Mouse (Mus musculus) MEL (cell line): Measurements from ENCODE around the gene Fmr1. TPM values are rescaled to one million over a fixed set of nuclear protein-coding genes. Genes with fewer than 3 reads are reported as not detected.
"Not testable (repeated sequence)": the region's sequence is repeated elsewhere in the genome, so short reads cannot be mapped to it uniquely, and the experiment has no call there.

Experiments used
- DNase-seq: peaks from one replicate; pipeline ENCODE4 v3.0.0; 2011; ENCODE audit warnings: low read depth, low spot score
- H3K27ac ChIP-seq: 2 replicates; pipeline ENCODE4 v1.5.1; 2012; ENCODE audit warnings: low read depth, mild to moderate bottlenecking, control low read depth, low read length, moderate library complexity; ENCODE audit not compliant: control insufficient read depth
- H3K27me3 ChIP-seq, 2 experiments: fragments of 150-350 bp in 1 of 2; sonication (generic) in 1 of 2; 2 replicates each; pipeline ENCODE4 v1.6.1; 2012; ENCODE audit warnings: low read length in 2 of 2, mild to moderate bottlenecking in 2 of 2, improper control_type of control experiment in 1 of 2, moderate library complexity in 1 of 2; ENCODE audit not compliant: insufficient read depth in 2 of 2, control insufficient read depth in 1 of 2
- H3K36me3 ChIP-seq, 2 experiments: 2 replicates each; pipeline ENCODE4 v1.6.1; 2012 to 2014; ENCODE audit warnings: low read length in 2 of 2, improper control_type of control experiment in 1 of 2, inconsistent platforms in 1 of 2, mild to moderate bottlenecking in 1 of 2; ENCODE audit not compliant: insufficient read depth in 2 of 2, control insufficient read depth in 1 of 2
- H3K4me1 ChIP-seq, 2 experiments: fragments of 150-350 bp in 1 of 2; sonication (generic) in 1 of 2; 2 replicates each; pipeline ENCODE4 v1.6.1; 2012; ENCODE audit warnings: low read length in 2 of 2, improper control_type of control experiment in 1 of 2, mild to moderate bottlenecking in 1 of 2; ENCODE audit not compliant: insufficient read depth in 2 of 2, control insufficient read depth in 1 of 2
- H3K4me3 ChIP-seq, 2 experiments: fragments of 150-350 bp in 1 of 2; sonication (generic) in 1 of 2; 2 replicates each; pipeline ENCODE4 v1.5.1; 2012; ENCODE audit warnings: low read depth in 2 of 2, low read length in 2 of 2, mild to moderate bottlenecking in 2 of 2, moderate library complexity in 2 of 2, control low read depth in 1 of 2, improper control_type of control experiment in 1 of 2; ENCODE audit not compliant: control insufficient read depth in 1 of 2, insufficient read depth in 1 of 2
- H3K79me2 ChIP-seq: 2 replicates; pipeline ENCODE4 v1.6.1; 2012; ENCODE audit warnings: mild to moderate bottlenecking, low read length, moderate library complexity; ENCODE audit not compliant: control insufficient read depth, poor library complexity, insufficient read depth
- H3K9ac ChIP-seq: 2 replicates; pipeline ENCODE4 v1.6.1; 2012; ENCODE audit warnings: low read depth, mild to moderate bottlenecking, control low read depth, low read length, moderate library complexity; ENCODE audit not compliant: control insufficient read depth, poor library complexity, severe bottlenecking
- H3K9me3 ChIP-seq: fragments of 150-350 bp; sonication (generic); replicated peaks from 2 replicates; pipeline ENCODE4 v1.6.1; 2012; ENCODE audit warnings: mild to moderate bottlenecking, low read length, improper control_type of control experiment, moderate library complexity; ENCODE audit not compliant: insufficient read depth
- BHLHE40 ChIP-seq: IDR thresholded peaks from 2 replicates; pipeline ENCODE4 v1.6.1; 2012; ENCODE audit warnings: low read depth, mild to moderate bottlenecking, inconsistent platforms, low read length, improper control_type of control experiment, borderline replicate concordance
- CHD1 ChIP-seq: IDR thresholded peaks from 2 replicates; pipeline ENCODE4 v1.6.1; 2012; ENCODE audit warnings: low read depth, mild to moderate bottlenecking, inconsistent platforms, low read length, improper control_type of control experiment
- CHD2 ChIP-seq: IDR thresholded peaks from 2 replicates; pipeline ENCODE4 v1.6.1; 2011; ENCODE audit warnings: low read length, improper control_type of control experiment
- EP300 ChIP-seq, 2 experiments: IDR thresholded peaks; 2 replicates each; pipeline ENCODE4 v1.6.1; 2011; ENCODE audit warnings: improper control_type of control experiment in 2 of 2, low read length in 2 of 2, low read depth in 1 of 2, mild to moderate bottlenecking in 1 of 2
- ETS1 ChIP-seq: IDR thresholded peaks from 2 replicates; pipeline ENCODE4 v1.6.1; 2012; ENCODE audit warnings: low read depth, mild to moderate bottlenecking, inconsistent platforms, low read length, improper control_type of control experiment, moderate library complexity
- GABPA ChIP-seq: IDR thresholded peaks from 2 replicates; pipeline ENCODE4 v1.6.1; 2012; ENCODE audit warnings: low read depth, mild to moderate bottlenecking, inconsistent platforms, low read length, improper control_type of control experiment, moderate library complexity
- GATA1 ChIP-seq: IDR thresholded peaks from 2 replicates; pipeline ENCODE4 v1.6.1; 2011; ENCODE audit warnings: low read depth, low read length, improper control_type of control experiment
- JUND ChIP-seq: IDR thresholded peaks from 2 replicates; pipeline ENCODE4 v1.6.1; 2011; ENCODE audit warnings: low read depth, mild to moderate bottlenecking, improper control_type of control experiment, low read length
- KAT2A ChIP-seq: conservative IDR thresholded peaks from 2 replicates; pipeline ENCODE4 v1.6.1; 2012; ENCODE audit warnings: low read depth, low read length, improper control_type of control experiment, inconsistent platforms
- MAX ChIP-seq: IDR thresholded peaks from 2 replicates; pipeline ENCODE4 v1.6.1; 2011; ENCODE audit warnings: low read length, improper control_type of control experiment
- MAZ ChIP-seq: IDR thresholded peaks from 2 replicates; pipeline ENCODE4 v1.6.1; 2012; ENCODE audit warnings: low read depth, mild to moderate bottlenecking, inconsistent platforms, low read length, improper control_type of control experiment
- MXI1 ChIP-seq: IDR thresholded peaks from 2 replicates; pipeline ENCODE4 v1.6.1; 2011; ENCODE audit warnings: mild to moderate bottlenecking, low read depth, low read length, improper control_type of control experiment
- RCOR1 ChIP-seq: IDR thresholded peaks from 2 replicates; pipeline ENCODE4 v1.6.1; 2012; ENCODE audit warnings: low read depth, mild to moderate bottlenecking, inconsistent platforms, low read length, improper control_type of control experiment
- SIN3A ChIP-seq: IDR thresholded peaks from 2 replicates; pipeline ENCODE4 v1.6.1; 2012; ENCODE audit warnings: low read length, improper control_type of control experiment, inconsistent platforms
- TAL1 ChIP-seq: IDR thresholded peaks from 2 replicates; pipeline ENCODE4 v1.6.1; 2012; ENCODE audit warnings: mild to moderate bottlenecking, inconsistent platforms, low read length, moderate library complexity, mixed read lengths
- TBP ChIP-seq: IDR thresholded peaks from 2 replicates; pipeline ENCODE4 v1.8.0; 2011; ENCODE audit warnings: low read depth, low read length, improper control_type of control experiment
- TCF12 ChIP-seq: IDR thresholded peaks from 2 replicates; pipeline ENCODE4 v1.6.1; 2014; ENCODE audit warnings: low read depth, mild to moderate bottlenecking, inconsistent platforms, low read length, improper control_type of control experiment, moderate library complexity
- USF1 ChIP-seq: IDR thresholded peaks from 2 replicates; pipeline ENCODE4 v1.6.1; 2014; ENCODE audit warnings: low read depth, mild to moderate bottlenecking, inconsistent platforms, low read length, improper control_type of control experiment, moderate library complexity
- ZC3H11A ChIP-seq: IDR thresholded peaks from 2 replicates; pipeline ENCODE4 v1.6.1; 2012; ENCODE audit warnings: low read depth, mild to moderate bottlenecking, inconsistent platforms, low read length, improper control_type of control experiment
- ZMIZ1 ChIP-seq: IDR thresholded peaks from 2 replicates; pipeline ENCODE4 v1.6.1; 2012; ENCODE audit warnings: low read depth, mild to moderate bottlenecking, inconsistent platforms, low read length, improper control_type of control experiment, moderate library complexity
- ZNF384 ChIP-seq: IDR thresholded peaks from 2 replicates; pipeline ENCODE4 v1.6.1; 2012; ENCODE audit warnings: low read depth, mild to moderate bottlenecking, inconsistent platforms, low read length, improper control_type of control experiment
- polyA plus RNA-seq, 2 experiments: library from polyadenylated mRNA; stranded (reverse) in 1 of 2; unstranded in 1 of 2; fragments of >175 nt in 1 of 2; fragments of >200 nt in 1 of 2; gene quantifications; 2 replicates each; pipeline versions ENCODE4 v1.2.1 to v1.2.4; 2012; ENCODE audit warnings: low replicate concordance in 2 of 2, low read depth in 1 of 2; ENCODE audit not compliant: insufficient read length in 2 of 2, insufficient read depth in 1 of 2, missing spikeins in 1 of 2
- total RNA-seq: library from RNA; depleted of rRNA; stranded (reverse); fragments of 300-350 nt; gene quantifications from 2 replicates; pipeline ENCODE4 v1.2.3, GENCODE M21; 2012

Fmr1 gene
- total and polyA plus RNA-seq, 3 experiments: 30.0 to 255 (median 54.5) TPM

DNA sequence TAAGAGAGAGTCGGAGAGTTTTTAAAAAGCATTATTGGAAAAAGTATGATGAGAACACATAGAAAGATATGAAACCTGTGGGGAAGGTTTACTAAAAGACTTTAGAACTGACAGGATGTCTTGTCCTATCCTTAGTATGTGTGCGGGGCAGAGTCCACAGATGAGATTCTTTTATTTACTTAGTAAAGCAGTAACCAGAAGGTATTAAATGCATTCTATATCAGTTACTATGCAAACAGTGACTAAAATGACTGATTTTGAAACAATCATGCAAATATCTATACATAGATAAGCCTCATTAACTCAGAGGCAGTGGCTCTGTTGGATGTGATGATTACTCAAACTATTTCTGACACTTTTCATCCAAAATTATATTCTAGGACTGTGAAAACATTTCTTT, 6.4 kb downstream of the Fmr1 start:
- peaks cover 12% of the 10 kb centered on the region for H3K79me2 ChIP-seq
- TF ChIP-seq USF1 (no peak), TBP (no peak), ZC3H11A (no peak), ZNF384 (no peak), MAZ (no peak), RCOR1 (no peak), CHD2 (no peak), ZMIZ1 (no peak), KAT2A (no peak), ETS1 (no peak), SIN3A (no peak)
- TF ChIP-seq, all 39 proteins: peak for 0
- Histone ChIP-seq H3K36me3 (peaks cover 9 to 14% of the 10 kb centered on the region in 2 experiments), H3K4me3 (no peak overlapping the region), H3K27ac (no peak overlapping the region), H3K9me3 (no peaks in the 10 kb centered on the region), H3K4me1 (peaks cover 0 to 5% of the 10 kb centered on the region in 2 experiments; a peak in 2 of 4 replicates), H3K27me3 (no peaks in the 10 kb centered on the region), H3K9ac (no peak overlapping the region)
- DNase-seq: no peak

DNA sequence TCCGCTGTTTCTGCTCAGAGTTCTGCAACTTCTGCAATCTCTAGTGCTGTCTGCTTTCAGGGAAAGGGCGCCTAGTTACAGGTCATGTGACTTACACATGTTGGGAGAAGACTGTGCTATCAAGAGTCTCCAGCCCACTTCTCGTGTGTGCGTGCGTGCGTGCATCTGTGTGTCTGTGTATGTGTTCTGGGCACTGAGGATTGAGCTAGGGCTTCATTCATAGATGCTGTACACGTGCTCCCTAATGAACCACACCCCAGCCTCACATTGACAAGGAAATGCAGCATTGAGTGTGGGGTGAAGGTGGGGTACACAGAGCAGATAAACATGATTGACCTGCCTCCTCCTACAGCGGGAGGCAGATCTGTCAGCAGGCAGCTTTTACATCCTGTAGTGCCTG, 13.6 kb downstream of the Fmr1 start:
- not testable (repeated sequence) for H3K4me1 ChIP-seq, H3K4me3 ChIP-seq, H3K9ac ChIP-seq, H3K27ac ChIP-seq, H3K79me2 ChIP-seq, H3K9me3 ChIP-seq, H3K27me3 ChIP-seq
- H3K36me3 ChIP-seq: peaks cover 0 to 18% of the 10 kb centered on the region in 2 experiments; a peak in 2 of 4 replicates
- DNase-seq: peak; percentile 56
- TF ChIP-seq TAL1: peak; percentile 26
- TF ChIP-seq USF1: peak; percentile 47; the same call in 1 of the 2 replicates

DNA sequence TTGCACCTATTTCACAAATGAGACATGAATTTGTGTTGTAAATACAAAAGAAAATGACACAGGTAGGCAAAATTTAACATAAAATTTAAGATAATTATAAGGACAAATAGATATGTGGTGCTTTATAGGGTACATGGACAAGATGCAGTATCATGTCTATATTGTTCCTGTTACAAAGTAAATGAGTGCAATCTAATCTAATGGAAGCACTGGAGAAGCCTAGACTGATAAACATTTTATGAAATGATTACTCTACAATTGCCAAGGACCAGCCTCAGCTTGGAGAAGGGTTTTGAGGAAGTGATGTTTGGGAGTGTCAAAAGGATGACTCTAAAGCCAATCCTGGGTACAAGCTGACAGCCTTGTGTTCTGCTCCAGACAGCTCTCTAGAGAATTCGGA, 58.6 kb downstream of the Fmr1 start:
- peaks cover 0 to 8% of the 10 kb centered on the region in 2 experiments; a peak in 2 of 4 replicates for H3K36me3 ChIP-seq
- no peak overlapping the region for H3K4me3 ChIP-seq
- H3K9ac ChIP-seq: no peak overlapping the region
- H3K4me1 ChIP-seq: peaks cover 3 to 10% of the 10 kb centered on the region in 2 experiments
- no peaks in the 10 kb centered on the region for H3K27me3 ChIP-seq
- H3K27ac ChIP-seq: no peak overlapping the region
- TF ChIP-seq MXI1 (no peak), CHD1 (no peak), JUND (no peak), RCOR1 (no peak), BHLHE40 (no peak), ZC3H11A (no peak), TBP (no peak), GABPA (no peak), TCF12 (peak; percentile 16; the same call in 1 of the 2 replicates), ZNF384 (no peak), MAX (no peak), EP300 (IDR thresholded peaks at IDR 0.05; ENCODE audit: low read depth in 1 of 2, low read length in 2 of 2) (peak in 1 of 2 experiments; percentile 51; a peak in 3 of 4 replicates), GATA1 (peak; percentile 62), KAT2A (no peak)
- H3K79me2 ChIP-seq: no peaks in the 10 kb centered on the region
- no peaks in the 10 kb centered on the region for H3K9me3 ChIP-seq
- DNase-seq: peak; percentile 36
